Mouse (Mus musculus) Muller cell, postnatal 12 days (primary cell): ENCODE measurements around the gene Pde6d.

ENCODE experiments used
- DNase-seq: peaks from one replicate; pipeline ENCODE4 v3.0.0-alpha.2; 2015; ENCODE audit errors: inconsistent ontology term

Gene Pde6d

DNA sequence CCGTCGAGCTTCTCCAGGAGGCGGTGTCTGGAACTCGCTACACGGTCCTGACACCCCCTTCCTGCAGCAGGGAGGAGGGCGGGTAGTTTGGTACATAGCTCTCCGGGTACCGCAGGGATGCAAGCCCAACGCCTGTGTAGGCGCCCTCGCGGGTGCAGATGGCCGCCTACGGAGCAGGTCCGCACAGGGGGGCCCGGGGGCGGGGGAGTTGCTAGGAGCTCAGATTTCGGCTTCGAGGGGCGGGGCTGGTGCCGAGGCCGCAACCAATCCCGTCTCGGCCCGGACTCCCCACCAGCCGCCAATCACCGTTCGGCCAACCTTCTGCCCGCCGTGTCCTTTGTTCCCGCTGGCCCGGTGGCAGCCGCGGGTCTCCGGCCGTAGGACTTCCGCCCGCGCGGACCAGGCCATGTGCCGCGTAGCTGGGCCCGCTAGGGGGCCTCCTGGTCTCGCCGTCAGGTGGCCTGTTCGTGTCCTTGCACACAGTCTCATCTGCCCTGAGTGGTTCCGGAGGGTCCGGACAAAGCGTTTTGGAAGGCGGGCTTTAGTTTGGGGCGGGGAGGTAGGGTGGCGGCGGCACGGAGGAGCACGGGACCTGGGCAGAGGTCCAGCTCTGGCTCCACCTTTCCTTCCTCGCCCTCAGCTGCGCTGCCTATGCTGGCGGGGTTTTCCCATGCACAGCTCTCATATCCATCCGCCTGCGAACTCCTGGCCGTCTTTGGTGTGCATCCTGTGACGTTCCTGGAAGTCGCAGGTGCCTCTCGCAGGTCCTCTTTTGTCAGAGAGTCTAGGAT, 78.3 kb downstream of the Pde6d start:
- DNase-seq: peak; percentile 97

DNA sequence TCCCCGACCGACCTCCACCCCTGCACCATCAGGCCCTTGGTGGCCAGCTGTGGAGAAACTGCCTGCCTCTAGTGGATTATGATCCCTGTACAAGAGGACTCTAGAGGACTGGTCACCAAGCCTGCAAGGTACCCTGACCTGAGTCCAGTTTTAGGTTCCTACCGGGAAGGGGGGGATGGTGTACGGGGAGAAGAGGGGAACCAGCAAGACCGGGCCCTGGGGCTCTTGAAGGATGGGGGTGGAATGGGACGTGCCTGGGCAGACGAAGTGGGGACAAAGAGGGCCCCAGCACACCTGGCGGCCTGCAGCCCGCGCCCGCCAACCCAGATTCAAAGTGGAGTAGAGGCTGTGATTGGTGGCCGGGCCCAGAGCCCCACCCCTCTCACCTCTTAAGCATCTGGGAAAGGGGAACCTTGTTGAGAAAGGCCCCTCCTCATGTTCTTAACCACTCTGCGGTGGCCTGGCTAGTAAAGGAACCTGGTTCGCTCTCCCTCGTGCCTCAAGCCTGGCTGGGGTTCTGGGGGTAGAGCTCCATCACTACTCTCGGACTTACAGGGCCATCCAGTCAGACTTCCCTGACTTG, 79.2 kb downstream of the Pde6d start:
- DNase-seq: no peak

DNA sequence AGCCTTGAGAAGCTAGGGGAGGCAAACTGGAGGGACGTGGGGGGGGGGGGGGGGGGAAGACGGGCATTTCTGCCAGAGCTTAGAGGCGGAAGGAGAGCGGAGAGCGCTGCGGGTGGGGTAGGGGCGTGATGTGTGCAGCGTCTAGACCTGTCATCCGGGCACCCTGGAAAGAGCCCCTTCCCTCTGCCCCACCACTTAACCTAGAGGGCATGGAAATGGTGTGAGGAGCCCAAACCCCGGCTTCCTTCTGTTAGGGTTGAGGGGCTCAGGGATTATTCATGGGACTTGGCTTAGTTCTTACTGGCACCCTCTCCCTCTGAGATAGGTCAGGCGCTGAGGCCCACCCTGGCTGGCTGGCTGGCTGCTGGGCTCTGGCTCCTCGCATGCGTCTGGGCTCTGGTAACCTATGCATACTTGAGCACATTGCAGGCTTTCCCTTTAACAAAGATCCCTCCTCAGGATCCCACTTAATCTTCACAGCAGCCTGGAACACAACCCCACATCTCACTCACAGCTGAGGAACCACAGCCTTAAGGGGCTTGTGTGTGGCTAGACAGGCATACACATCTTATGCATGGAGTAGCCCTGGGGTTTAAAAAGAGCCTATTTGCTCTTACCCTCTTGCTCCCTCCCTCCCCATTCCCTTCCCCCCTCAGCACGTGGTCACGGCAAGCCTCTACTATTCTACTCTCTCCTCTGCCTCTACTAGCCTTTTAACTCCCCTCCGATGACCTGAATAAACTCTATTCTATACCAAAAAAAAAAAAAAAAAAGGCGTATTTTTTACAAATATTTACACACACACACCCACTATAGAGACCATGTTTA, 80.0 kb downstream of the Pde6d start:
- DNase-seq: no peak

DNA sequence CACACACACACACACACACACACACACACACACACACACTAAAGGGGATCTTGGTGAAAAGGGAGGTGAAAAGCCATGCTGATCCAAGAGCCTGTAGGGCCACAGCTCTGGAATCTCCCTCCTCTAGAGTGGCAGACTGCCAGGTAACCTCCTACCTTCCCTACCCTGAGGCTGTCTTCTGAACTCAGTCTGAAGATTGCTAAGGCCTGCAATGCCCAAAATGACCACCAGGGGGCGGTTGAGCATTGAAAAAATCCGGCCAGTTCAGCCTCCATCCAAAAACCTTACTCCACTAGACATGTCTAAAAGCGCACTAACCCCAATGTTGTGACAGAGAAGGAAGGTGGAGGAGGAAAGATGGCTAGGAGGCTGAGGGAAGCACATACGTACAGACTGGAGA, 80.9 kb downstream of the Pde6d start:
- DNase-seq: peak; percentile 88

DNA sequence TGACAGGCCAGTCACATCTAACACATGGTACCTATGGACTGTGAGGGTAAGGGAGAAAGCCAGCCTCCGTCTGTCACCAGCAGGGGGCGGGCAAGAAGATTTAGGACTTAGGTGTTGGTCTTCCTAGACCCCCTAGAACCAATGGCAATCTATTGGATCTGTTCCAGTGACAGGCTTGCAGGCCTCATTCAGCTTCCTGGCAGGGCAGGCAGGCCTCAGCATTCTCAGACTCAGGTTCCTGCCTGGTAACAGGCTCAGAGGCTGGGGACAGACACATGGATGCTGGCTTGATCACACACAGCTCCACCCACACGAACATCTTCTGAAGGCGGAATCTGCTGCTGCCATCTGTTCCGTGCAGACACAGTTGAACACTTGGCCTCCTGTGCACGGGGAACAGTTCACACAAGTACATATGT, 81.3 kb downstream of the Pde6d start:
- DNase-seq: no peak

DNA sequence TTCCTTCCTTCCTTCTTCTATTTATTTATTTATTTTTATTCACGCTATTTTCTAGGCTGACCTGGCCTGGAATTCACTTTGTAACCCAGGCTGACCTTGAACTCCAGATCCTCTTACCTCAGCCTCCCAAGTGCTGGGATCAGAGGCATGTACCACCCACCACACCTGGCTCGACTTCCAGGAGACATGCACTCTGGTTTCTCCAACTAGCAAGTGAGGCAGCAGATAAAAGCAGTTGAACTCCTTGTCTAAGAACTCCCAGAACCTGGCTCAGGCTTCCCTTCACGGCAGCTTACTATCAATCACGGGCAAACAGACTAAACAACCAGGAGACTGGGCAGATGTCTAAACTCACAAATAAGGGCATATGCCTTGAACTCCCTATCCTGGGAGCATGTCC, 81.7 kb downstream of the Pde6d start:
- no peak for DNase-seq

DNA sequence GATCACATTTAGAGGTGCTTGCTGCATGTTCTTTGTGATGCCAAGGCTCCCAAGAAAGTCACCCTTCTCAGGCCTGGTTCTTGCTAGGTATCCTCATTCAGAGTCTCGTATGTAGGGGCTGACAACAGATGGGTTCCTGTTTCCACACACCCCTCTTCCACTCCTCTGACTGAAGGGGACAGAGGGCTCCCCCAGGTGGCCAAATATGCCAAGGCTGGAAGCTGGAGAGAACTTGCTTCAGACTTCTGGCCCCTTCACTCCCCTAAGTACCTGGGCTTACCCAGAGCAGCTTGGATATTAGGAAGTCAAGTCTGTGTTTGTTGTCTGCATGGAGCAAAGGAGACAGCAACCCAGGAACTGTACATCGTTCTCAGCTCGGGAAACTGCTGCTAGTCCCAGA, 82.5 kb downstream of the Pde6d start:
- DNase-seq: peak; percentile 62

DNA sequence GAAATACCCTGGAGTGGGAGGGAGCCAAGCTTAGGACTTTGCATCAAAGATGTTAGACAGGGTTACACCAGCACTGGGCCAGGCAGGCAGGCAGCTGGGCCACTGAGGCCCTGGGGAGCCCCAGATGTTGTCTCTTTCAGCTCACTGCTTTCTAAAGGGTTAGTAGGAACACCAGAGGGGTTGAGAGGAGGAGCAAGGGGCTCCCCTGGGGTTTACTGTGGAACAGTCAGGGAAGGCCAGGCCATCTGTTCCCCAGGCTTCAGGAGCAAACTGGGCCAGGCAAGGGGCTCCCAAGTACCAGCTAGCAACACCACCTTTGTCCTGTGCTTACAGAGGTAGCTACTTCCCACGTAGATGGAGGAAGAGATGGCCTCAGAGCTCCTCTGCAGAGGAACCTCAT, 83.8 kb downstream of the Pde6d start:
- DNase-seq: no peak

DNA sequence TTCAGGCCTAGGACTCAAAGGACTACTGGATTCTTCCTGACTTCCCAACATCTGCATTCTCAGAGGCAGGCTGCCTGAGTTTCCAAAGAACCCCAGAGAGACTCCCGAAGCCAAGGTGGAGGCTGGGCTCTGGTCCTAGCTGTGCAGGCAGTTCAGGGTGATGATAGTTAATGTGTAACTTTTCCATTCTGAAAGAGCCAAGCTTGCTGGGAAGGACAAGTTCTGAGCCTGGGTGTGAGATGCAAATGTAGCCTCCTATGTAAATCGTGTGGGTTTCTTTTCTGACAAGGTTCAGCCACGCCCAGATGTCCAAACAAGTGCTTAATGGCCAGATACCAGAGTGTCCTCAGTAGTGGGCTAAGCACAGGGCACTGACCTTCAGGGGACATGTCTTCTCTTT, 84.4 kb downstream of the Pde6d start:
- no peak for DNase-seq

DNA sequence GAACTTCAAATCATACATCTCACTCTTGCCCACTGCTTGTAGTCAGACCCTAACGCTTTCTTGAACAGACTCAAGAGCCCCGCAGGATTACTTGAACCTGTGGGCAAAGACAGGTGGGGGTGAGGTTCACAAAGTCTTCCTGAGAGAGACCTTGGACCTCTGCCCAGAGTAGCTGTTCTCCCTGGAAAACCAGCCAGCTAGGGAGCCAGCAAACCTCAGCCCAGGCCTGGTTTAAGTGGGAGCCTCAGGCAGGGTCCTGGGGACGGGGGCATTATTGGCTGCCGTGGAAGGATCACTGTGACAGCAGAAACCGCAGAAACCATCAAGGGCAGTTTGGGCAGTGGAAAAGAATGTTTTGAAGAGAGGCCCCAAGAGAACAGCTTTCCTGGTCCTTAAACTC, 85.1 kb downstream of the Pde6d start:
- DNase-seq: no peak

DNA sequence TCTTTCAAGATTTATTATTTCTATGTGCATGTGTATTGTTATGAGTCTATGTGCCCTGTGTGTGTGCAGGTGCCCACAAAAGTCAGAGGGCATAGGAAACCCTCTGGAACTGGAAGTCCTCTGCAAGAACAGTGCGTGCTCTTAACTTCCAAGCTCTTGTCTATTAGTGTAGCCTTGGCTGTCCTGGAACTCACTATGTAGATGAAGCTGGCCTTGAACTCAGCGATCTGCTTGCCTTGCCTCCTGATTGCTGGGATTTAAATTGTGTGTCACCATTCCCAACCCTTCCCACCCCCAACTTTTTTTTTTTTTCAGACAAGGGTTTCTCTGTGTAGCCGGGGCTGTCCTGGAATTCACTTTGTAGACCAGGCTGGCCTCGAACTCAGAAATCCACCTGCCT, 86.1 kb downstream of the Pde6d start:
- DNase-seq: no peak

DNA sequence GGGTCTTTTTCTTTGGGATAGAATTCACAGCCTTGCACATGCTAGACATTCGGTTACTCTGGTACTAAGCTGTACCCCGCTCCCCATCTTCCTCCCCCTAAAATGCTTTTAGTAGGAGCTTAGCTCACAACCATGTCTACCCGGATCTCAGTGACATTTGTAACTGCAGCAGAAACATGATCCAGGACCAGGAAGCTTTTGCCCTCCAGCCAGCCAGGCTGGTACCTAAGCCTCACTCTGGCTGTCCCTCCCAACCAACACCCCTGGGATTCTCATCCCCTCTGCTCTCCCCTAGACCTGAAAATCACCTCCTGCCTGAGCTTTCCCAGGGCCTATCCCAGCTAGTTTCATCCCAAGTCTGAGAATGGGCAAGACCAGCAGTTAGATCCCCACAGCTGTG, 88.6 kb downstream of the Pde6d start:
- no peak for DNase-seq
